In genomic region chr11:70169471-70169870, GRCm38 (mm10) we compare ENCODE assay signal across 3 mouse cellular contexts. TPM values are rescaled to one million over a fixed set of nuclear protein-coding genes. Genes with fewer than 3 reads are reported as not detected.
"Had no signal": no experiment of that assay in that cellular context is flagged by ENCODE, and none has a peak within 500 bp of the region (broad histone marks: within the 10 kb centered on the region; RNA-seq: fewer than 3 reads in every experiment).

No protein-coding gene starts in this region.

RNA-seq across cellular contexts. Expression of gene Clec10a, which starts 13.5 kb away (rescaled TPM):
- polyA plus RNA-seq: kidney, embryonic 15.5 days; limb, embryonic 12.5 days had no signal

RNA-seq across cellular contexts. Expression of gene Mgl2, which starts 39.3 kb away (rescaled TPM):
- polyA plus RNA-seq: limb, embryonic 12.5 days had no signal

RNA-seq across cellular contexts. Expression of gene Slc16a11, which starts 43.1 kb away (rescaled TPM):
- polyA plus RNA-seq: macrophage had no signal
